ENCODE assay signal across 23 mouse cellular contexts in genomic region chr4:83991195-83991594, GRCm38 (mm10).
DNase-seq lines count a peak whose midpoint lies in the region; ATAC-seq lines count a peak whose summit lies in the region.
"Had no signal": no experiment of that assay in that cellular context is flagged by ENCODE, and none has a peak within 500 bp of the region (broad histone marks: within the 10 kb centered on the region; RNA-seq: fewer than 3 reads in every experiment).

No protein-coding gene starts in this region.

- H3K4me1 ChIP-seq in hindbrain, embryonic 10.5 days (replicated peaks), result peaks cover 38% of the 10 kb centered on the region
- no peaks in the 10 kb centered on the region for H3K4me1 ChIP-seq in hindbrain, embryonic 11.5 days (replicated peaks; ENCODE audit: control insufficient read depth, insufficient read depth, low read length)
- peaks cover 31% of the 10 kb centered on the region for H3K4me1 ChIP-seq in forebrain, embryonic 12.5 days

- DNase-seq in hindbrain, embryonic 10.5 days (ENCODE audit: low spot score), result no peak
- no peak for DNase-seq in hindbrain, embryonic 11.5 days (ENCODE audit: low spot score)
- DNase-seq in right cerebral cortex, postnatal 25 days, result no peak
- no peak for DNase-seq in right cerebral cortex, postnatal 10 days (ENCODE audit: low spot score in 2 of 2)
- DNase-seq: adrenal gland, postnatal 14 days; cerebellum, adult 11 months; cerebellum, postnatal 10 days; heart, postnatal 14 days; kidney, adult 18-20 months; kidney, postnatal 10 days; right cerebral cortex, postnatal 14 days; thymus, postnatal 4 days had no signal

- WGBS in hindbrain, embryonic 10.5 days, result 20% methylated on average over 4 of the region's 4 CpGs
- 40% methylated on average over 4 of the region's 4 CpGs for WGBS in hindbrain, embryonic 11.5 days
- 41% methylated on average over 4 of the region's 4 CpGs for WGBS in forebrain, embryonic 12.5 days

- H3K9me3 ChIP-seq in hindbrain, embryonic 10.5 days, result no peaks in the 10 kb centered on the region
- H3K9me3 ChIP-seq in hindbrain, embryonic 11.5 days (ENCODE audit: control insufficient read depth, low read length), result no peaks in the 10 kb centered on the region
- no peaks in the 10 kb centered on the region for H3K9me3 ChIP-seq in forebrain, embryonic 12.5 days
- H3K9me3 ChIP-seq: lung, embryonic 15.5 days; midbrain, embryonic 13.5 days; neural tube, embryonic 13.5 days had no signal

- no peaks in the 10 kb centered on the region for H3K27me3 ChIP-seq in hindbrain, embryonic 10.5 days (ENCODE audit: insufficient read depth, poor library complexity, severe bottlenecking)
- no peaks in the 10 kb centered on the region for H3K27me3 ChIP-seq in hindbrain, embryonic 11.5 days (ENCODE audit: control insufficient read depth, insufficient read depth, low read length)
- no peaks in the 10 kb centered on the region for H3K27me3 ChIP-seq in forebrain, embryonic 12.5 days
- H3K27me3 ChIP-seq: CH12.LX; lung, embryonic 15.5 days; midbrain, embryonic 13.5 days; neural tube, embryonic 13.5 days had no signal

- H3K36me3 ChIP-seq in hindbrain, embryonic 10.5 days, result no peaks in the 10 kb centered on the region
- H3K36me3 ChIP-seq in hindbrain, embryonic 11.5 days (ENCODE audit: control insufficient read depth, insufficient read depth, low read length), result no peaks in the 10 kb centered on the region
- H3K36me3 ChIP-seq in forebrain, embryonic 12.5 days (replicated peaks), result no peaks in the 10 kb centered on the region
- H3K36me3 ChIP-seq: lung, embryonic 15.5 days; midbrain, embryonic 13.5 days; neural tube, embryonic 13.5 days had no signal

- ATAC-seq in hindbrain, embryonic 11.5 days (ENCODE audit: low FRiP score), result no peak
- ATAC-seq in common myeloid progenitor, adult 5-6 weeks (replicated peaks; ENCODE audit: low read depth, poor library complexity, severe bottlenecking), result peak; percentile 93
- ATAC-seq in granulocyte monocyte progenitor cell, adult 5-6 weeks (replicated peaks; ENCODE audit: poor library complexity, severe bottlenecking), result peak; percentile 45
- peak; percentile 86 for ATAC-seq in megakaryocyte progenitor cell, adult 5-6 weeks (replicated peaks; ENCODE audit: poor library complexity)
- ATAC-seq in forebrain, embryonic 12.5 days (ENCODE audit: low FRiP score), result no peak
- ATAC-seq: hindbrain, embryonic 16.5 days; midbrain, embryonic 13.5 days had no signal

- H3K4me2 ChIP-seq in hindbrain, embryonic 11.5 days (replicated peaks; ENCODE audit: low read depth, low read length), result no peak overlapping the region
- H3K4me2 ChIP-seq in forebrain, embryonic 12.5 days, result no peak overlapping the region
- H3K4me2 ChIP-seq: heart, embryonic 11.5 days; lung, embryonic 15.5 days; midbrain, embryonic 13.5 days; neural tube, embryonic 13.5 days had no signal

- H3K27ac ChIP-seq in hindbrain, embryonic 10.5 days, result peak overlapping the region; percentile 50; the same call in 1 of the 2 replicates
- no peak overlapping the region for H3K27ac ChIP-seq in hindbrain, embryonic 11.5 days (ENCODE audit: low read depth, low read length)
- H3K27ac ChIP-seq in forebrain, embryonic 12.5 days, result no peak overlapping the region
- H3K27ac ChIP-seq: layer of hippocampus, adult 2 months; midbrain, embryonic 13.5 days had no signal

- H3K9ac ChIP-seq in hindbrain, embryonic 11.5 days (ENCODE audit: low read depth, low read length), result no peak overlapping the region
- no peak overlapping the region for H3K9ac ChIP-seq in forebrain, embryonic 12.5 days
- H3K9ac ChIP-seq: lung, embryonic 15.5 days; midbrain, embryonic 13.5 days; neural tube, embryonic 13.5 days had no signal

- H3K4me3 ChIP-seq in hindbrain, embryonic 10.5 days, result no peak overlapping the region
- H3K4me3 ChIP-seq in hindbrain, embryonic 11.5 days (ENCODE audit: low read depth, low read length), result no peak overlapping the region
- no peak overlapping the region for H3K4me3 ChIP-seq in forebrain, embryonic 12.5 days (replicated peaks)
- H3K4me3 ChIP-seq: layer of hippocampus, adult 2 months; lung, embryonic 15.5 days; midbrain, embryonic 13.5 days; neural tube, embryonic 13.5 days had no signal

Comparison
In these comparisons a context has a peak if more than half of its experiments do, and no peak if none do; other contexts are left out.
1. ATAC-seq: peak in common myeloid progenitor, adult 5-6 weeks (single experiment), granulocyte monocyte progenitor cell, adult 5-6 weeks (single experiment) and megakaryocyte progenitor cell, adult 5-6 weeks (single experiment); none in hindbrain, embryonic 11.5 days (single experiment) and forebrain, embryonic 12.5 days (single experiment).